Mouse (Mus musculus) midbrain, embryonic 14.5 days (tissue): ENCODE results near the gene Fstl5. TPM values are rescaled to one million over a fixed set of nuclear protein-coding genes. Genes with fewer than 3 reads are reported as not detected.

ENCODE experiments used
- ATAC-seq: fragments of 200-750 bp; cut with Nextera tagmentation; 2 replicates; pipeline ENCODE4 v1.8.0; 2017; ENCODE audit warnings: moderate number of reproducible peaks, moderate library complexity; ENCODE audit not compliant: low FRiP score, low TSS enrichment
- DNase-seq: peaks from one replicate; pipeline ENCODE4 v3.0.0-alpha.2; 2015
- H3K27ac ChIP-seq: fragments of 300-500 bp; sonication (generic); replicated peaks from 2 replicates; pipeline ENCODE4 v1.5.1; 2014; ENCODE audit warnings: mild to moderate bottlenecking, low read depth, low read length, moderate library complexity
- H3K27me3 ChIP-seq: fragments of 300-500 bp; sonication (generic); 2 replicates; pipeline ENCODE4 v1.6.1; 2014; ENCODE audit warnings: low read length, control low read depth, mixed read lengths; ENCODE audit not compliant: control insufficient read depth, insufficient read depth
- H3K36me3 ChIP-seq: fragments of 300-500 bp; sonication (generic); 2 replicates; pipeline ENCODE4 v1.6.1; 2014; ENCODE audit warnings: low read length, control low read depth; ENCODE audit not compliant: control insufficient read depth, insufficient read depth
- H3K4me1 ChIP-seq: fragments of 300-500 bp; sonication (generic); 2 replicates; pipeline ENCODE4 v1.6.1; 2014; ENCODE audit warnings: mild to moderate bottlenecking, antibody characterized with exemption, low read length, control low read depth; ENCODE audit not compliant: control insufficient read depth, insufficient read depth
- H3K4me2 ChIP-seq: fragments of 300-500 bp; sonication (generic); 2 replicates; pipeline ENCODE4 v1.6.1; 2014; ENCODE audit warnings: mild to moderate bottlenecking, low read length, moderate library complexity
- H3K4me3 ChIP-seq: fragments of 300-500 bp; sonication (generic); replicated peaks from 2 replicates; pipeline ENCODE4 v1.5.1; 2014; ENCODE audit warnings: low read depth, low read length
- H3K9ac ChIP-seq: fragments of 300-500 bp; sonication (generic); replicated peaks from 2 replicates; pipeline ENCODE4 v1.6.1; 2014; ENCODE audit warnings: mild to moderate bottlenecking, low read length, moderate library complexity
- H3K9me3 ChIP-seq: fragments of 300-500 bp; sonication (generic); 2 replicates; pipeline ENCODE4 v1.6.1; 2016; ENCODE audit warnings: low read length, control low read depth, mixed read lengths; ENCODE audit not compliant: control insufficient read depth
- WGBS: fragments of 180-500 bp; shearing (Covaris S2); extraction: QIAGEN DNeasy Blood & Tissue Kit; methylation state at CpG from one replicate; pipeline ENCODE4 v1.1.7; 2014; 5-methylcytosine and 5-hydroxymethylcytosine counted together
- polyA plus RNA-seq: library from polyadenylated mRNA; unstranded; fragments of >200 nt; fragmentation: Nextera tagmentation; extraction: Ambion mirVana; gene quantifications from 2 replicates; pipeline ENCODE4 v1.2.1, GENCODE M21; 2014

The Fstl5 gene
- polyA plus RNA-seq, 1 experiment from 2014 or later, result 63.9 TPM

GRCm38 (mm10) chr3:76251385-76251784 is 177.3 kb downstream of the Fstl5 start:
- no peak for ATAC-seq
- 87% methylated on average over 1 of the region's 1 CpGs for WGBS
- DNase-seq, result no peak
- no peak overlapping the region for H3K27ac ChIP-seq
- no peak overlapping the region for H3K9ac ChIP-seq
- H3K4me3 ChIP-seq, result no peak overlapping the region
- H3K4me2 ChIP-seq, result no peak overlapping the region
- H3K9me3 ChIP-seq, result no peaks in the 10 kb centered on the region
- H3K4me1 ChIP-seq, result no peaks in the 10 kb centered on the region
- H3K36me3 ChIP-seq, result no peaks in the 10 kb centered on the region
- no peaks in the 10 kb centered on the region for H3K27me3 ChIP-seq

- WGBS, result 90% methylated on average over 1 of the region's 1 CpGs
- Histone ChIP-seq H3K4me3 (no peak overlapping the region), H3K4me2 (no peak overlapping the region), H3K9ac (no peak overlapping the region), H3K9me3 (no peaks in the 10 kb centered on the region), H3K4me1 (no peaks in the 10 kb centered on the region), H3K27me3 (no peaks in the 10 kb centered on the region), H3K27ac (no peak overlapping the region), H3K36me3 (no peaks in the 10 kb centered on the region)
- DNase-seq (no peak), ATAC-seq (no peak)
Observed at GRCm38 (mm10) chr3:76292993-76293392, 218.9 kb downstream of the Fstl5 start.

GRCm38 (mm10) chr3:76294394-76294793 is 220.3 kb downstream of the Fstl5 start:
- Histone ChIP-seq H3K4me1 (no peaks in the 10 kb centered on the region), H3K9me3 (no peaks in the 10 kb centered on the region), H3K27ac (no peak overlapping the region), H3K9ac (no peak overlapping the region), H3K4me2 (no peak overlapping the region), H3K27me3 (no peaks in the 10 kb centered on the region), H3K36me3 (no peaks in the 10 kb centered on the region), H3K4me3 (no peak overlapping the region)
- no peak for DNase-seq
- no peak for ATAC-seq
- 5% methylated on average over 1 of the region's 1 CpGs for WGBS

- Histone ChIP-seq H3K4me2 (no peak overlapping the region), H3K27ac (no peak overlapping the region), H3K9me3 (no peaks in the 10 kb centered on the region), H3K27me3 (no peaks in the 10 kb centered on the region), H3K4me1 (no peaks in the 10 kb centered on the region), H3K9ac (no peak overlapping the region), H3K36me3 (no peaks in the 10 kb centered on the region), H3K4me3 (no peak overlapping the region)
- ATAC-seq (no peak), DNase-seq (no peak)
- 94% methylated on average over 2 of the region's 2 CpGs for WGBS
Observed at GRCm38 (mm10) chr3:76301026-76301773, 227.1 kb downstream of the Fstl5 start.

- Histone ChIP-seq H3K27me3 (no peaks in the 10 kb centered on the region), H3K9ac (no peak overlapping the region), H3K27ac (no peak overlapping the region), H3K4me1 (no peaks in the 10 kb centered on the region), H3K9me3 (no peaks in the 10 kb centered on the region; the same call in 1 of the 2 replicates), H3K4me3 (no peak overlapping the region), H3K4me2 (no peak overlapping the region), H3K36me3 (no peaks in the 10 kb centered on the region)
- WGBS, result 96% methylated on average over 3 of the region's 3 CpGs
- DNase-seq, result no peak
- ATAC-seq, result no peak
Observed at GRCm38 (mm10) chr3:76316991-76317390, 242.9 kb downstream of the Fstl5 start.

GRCm38 (mm10) chr3:76319531-76319930 is 245.5 kb downstream of the Fstl5 start:
- H3K27me3 ChIP-seq, result no peaks in the 10 kb centered on the region
- H3K9ac ChIP-seq, result no peak overlapping the region
- H3K9me3 ChIP-seq, result no peaks in the 10 kb centered on the region; the same call in 1 of the 2 replicates
- no peak for DNase-seq
- WGBS, result 96% methylated on average over 4 of the region's 4 CpGs
- no peak overlapping the region for H3K4me3 ChIP-seq
- ATAC-seq, result no peak
- H3K4me2 ChIP-seq, result no peak overlapping the region
- no peak overlapping the region for H3K27ac ChIP-seq
- H3K36me3 ChIP-seq, result no peaks in the 10 kb centered on the region
- no peaks in the 10 kb centered on the region for H3K4me1 ChIP-seq

GRCm38 (mm10) chr3:76322431-76322830 is 248.4 kb downstream of the Fstl5 start:
- H3K27me3 ChIP-seq, result no peaks in the 10 kb centered on the region
- DNase-seq, result no peak
- H3K9me3 ChIP-seq, result no peaks in the 10 kb centered on the region; the same call in 1 of the 2 replicates
- H3K27ac ChIP-seq, result no peak overlapping the region
- H3K4me1 ChIP-seq, result no peaks in the 10 kb centered on the region
- 87% methylated on average over 1 of the region's 1 CpGs for WGBS
- ATAC-seq, result no peak
- no peak overlapping the region for H3K4me3 ChIP-seq
- H3K9ac ChIP-seq, result no peak overlapping the region
- H3K4me2 ChIP-seq, result no peak overlapping the region
- H3K36me3 ChIP-seq, result no peaks in the 10 kb centered on the region

- ATAC-seq (no peak), DNase-seq (no peak)
- no peaks in the 10 kb centered on the region for H3K27me3 ChIP-seq
- H3K4me3 ChIP-seq, result no peak overlapping the region
- no peaks in the 10 kb centered on the region for H3K4me1 ChIP-seq
- H3K4me2 ChIP-seq, result no peak overlapping the region
- WGBS, result 87% methylated on average over 4 of the region's 4 CpGs
- no peaks in the 10 kb centered on the region for H3K36me3 ChIP-seq
- no peak overlapping the region for H3K27ac ChIP-seq
- no peaks in the 10 kb centered on the region for H3K9me3 ChIP-seq
- H3K9ac ChIP-seq, result no peak overlapping the region
Observed at GRCm38 (mm10) chr3:76336922-76337321, 262.9 kb downstream of the Fstl5 start.

- Histone ChIP-seq H3K27me3 (no peaks in the 10 kb centered on the region), H3K4me1 (no peaks in the 10 kb centered on the region), H3K36me3 (no peaks in the 10 kb centered on the region), H3K4me2 (no peak overlapping the region), H3K9ac (no peak overlapping the region), H3K27ac (no peak overlapping the region), H3K9me3 (no peaks in the 10 kb centered on the region), H3K4me3 (no peak overlapping the region)
- ATAC-seq (no peak), DNase-seq (no peak)
Observed at GRCm38 (mm10) chr3:76367000-76367399, 292.9 kb downstream of the Fstl5 start.
